Mouse (Mus musculus): ENCODE data around the gene Bbs9. TPM values are rescaled to one million over a fixed set of nuclear protein-coding genes. Genes with fewer than 3 reads are reported as not detected.

Bbs9 gene
- total RNA-seq, 1 experiment: 10.3 TPM

DNA sequence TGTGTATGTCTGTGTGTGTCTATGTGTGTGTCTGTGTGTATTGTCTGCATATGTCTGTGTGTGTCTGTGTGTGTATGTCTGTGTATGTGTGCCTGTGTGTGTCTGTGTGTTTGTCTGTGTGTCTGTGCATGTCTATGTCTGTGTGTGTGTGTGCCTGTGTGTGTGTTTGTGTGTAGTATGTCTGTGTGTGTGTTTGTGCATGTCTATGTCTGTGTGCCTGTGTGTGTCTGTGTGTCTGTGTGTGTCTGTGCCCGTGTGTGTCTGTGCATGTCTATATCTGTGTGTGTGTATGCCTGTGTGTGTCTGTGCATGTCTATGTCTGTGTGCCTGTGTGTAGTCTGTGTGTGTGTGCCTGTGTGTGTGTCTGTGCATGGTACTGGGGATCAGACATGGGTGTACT, 30.4 kb upstream of the Bbs9 start:
- Histone ChIP-seq H3K36me3 (ENCODE audit: control insufficient read depth, insufficient read depth, low read length, poor library complexity, severe bottlenecking) (peaks cover 4% of the 10 kb centered on the region; the same call in 1 of the 2 replicates), H3K4me1 (ENCODE audit: control insufficient read depth in 2 of 2, insufficient read depth in 2 of 2, low read length in 2 of 2, poor library complexity in 1 of 2) (peaks cover 0 to 2% of the 10 kb centered on the region in 2 experiments; a peak in 1 of 4 replicates)

DNA sequence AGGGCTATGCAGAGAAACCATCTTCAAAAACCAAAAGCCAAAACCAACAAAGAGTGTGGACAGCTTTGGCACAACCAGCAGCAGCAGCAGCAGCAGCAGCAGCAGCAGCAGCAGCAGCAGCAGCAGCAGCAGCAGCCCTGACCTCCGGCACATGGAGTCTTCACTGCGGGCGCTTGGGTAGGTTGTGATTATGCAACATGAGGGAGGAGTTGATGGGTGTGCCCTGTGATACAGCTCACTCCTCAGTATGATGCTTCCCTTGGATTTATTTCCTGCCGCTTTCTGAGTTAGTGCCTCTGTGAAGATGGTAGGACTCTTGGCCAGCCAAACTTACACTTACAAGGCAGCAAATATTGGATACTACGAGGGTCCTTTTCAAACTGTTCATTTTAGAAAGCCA, 28.3 kb upstream of the Bbs9 start:
- DNase-seq (ENCODE audit: low read depth, low spot score): no peak
- Histone ChIP-seq H3K36me3 (ENCODE audit: control insufficient read depth, insufficient read depth, low read length, poor library complexity, severe bottlenecking) (peaks cover 11% of the 10 kb centered on the region; the same call in 1 of the 2 replicates), H3K9me3 (ENCODE audit: control insufficient read depth, insufficient read depth, low read depth, low read length) (no peaks in the 10 kb centered on the region), H3K4me1 (ENCODE audit: control insufficient read depth in 2 of 2, insufficient read depth in 2 of 2, low read length in 2 of 2, poor library complexity in 1 of 2) (peaks cover 0 to 2% of the 10 kb centered on the region in 2 experiments; a peak in 1 of 4 replicates), H3K9ac (ENCODE audit: insufficient read depth, low read depth, low read length, poor library complexity, severe bottlenecking) (no peak overlapping the region), H3K27ac (ENCODE audit: insufficient read depth, low read depth, low read length, poor library complexity, severe bottlenecking) (no peak overlapping the region), H3K4me3 (ENCODE audit: insufficient read depth in 1 of 2, low read depth in 1 of 2, low read length in 2 of 2, poor library complexity in 1 of 2, severe bottlenecking in 1 of 2) (no peak overlapping the region)
- TF ChIP-seq MAFK (IDR thresholded peaks at IDR 0.05; ENCODE audit: insufficient read depth, low read depth, low read length) (no peak), HCFC1 (IDR thresholded peaks at IDR 0.05; ENCODE audit: borderline replicate concordance, insufficient read depth, low read length) (no peak), CHD2 (IDR thresholded peaks at IDR 0.05; ENCODE audit: low read depth, low read length) (no peak), ZC3H11A (IDR thresholded peaks at IDR 0.05; ENCODE audit: borderline replicate concordance, low read depth, low read length) (no peak), ZNF384 (IDR thresholded peaks at IDR 0.05; ENCODE audit: low read depth, low read length) (no peak)
- in situ Hi-C loops (cut with MboI; ENCODE audit: low sequenced_read_pairs in 2 of 2, unreplicated experiment in 2 of 2): no loop called here

More for the DNA sequence above, 30.4 kb upstream of the Bbs9 start:
- Histone ChIP-seq H3K9ac (ENCODE audit: insufficient read depth, low read depth, low read length, poor library complexity, severe bottlenecking) (no peak overlapping the region), H3K9me3 (ENCODE audit: control insufficient read depth, insufficient read depth, low read depth, low read length) (no peaks in the 10 kb centered on the region), H3K27ac (ENCODE audit: insufficient read depth, low read depth, low read length, poor library complexity, severe bottlenecking) (no peak overlapping the region), H3K4me3 (ENCODE audit: insufficient read depth in 1 of 2, low read depth in 1 of 2, low read length in 2 of 2, poor library complexity in 1 of 2, severe bottlenecking in 1 of 2) (no peak overlapping the region)
- in situ Hi-C loops (cut with MboI; ENCODE audit: low sequenced_read_pairs in 2 of 2, unreplicated experiment in 2 of 2): no loop called here
- DNase-seq (ENCODE audit: low read depth, low spot score): no peak
- TF ChIP-seq HCFC1 (IDR thresholded peaks at IDR 0.05; ENCODE audit: borderline replicate concordance, insufficient read depth, low read length) (no peak), MAFK (IDR thresholded peaks at IDR 0.05; ENCODE audit: insufficient read depth, low read depth, low read length) (no peak), ZNF384 (IDR thresholded peaks at IDR 0.05; ENCODE audit: low read depth, low read length) (no peak), CHD2 (IDR thresholded peaks at IDR 0.05; ENCODE audit: low read depth, low read length) (no peak), ZC3H11A (IDR thresholded peaks at IDR 0.05; ENCODE audit: borderline replicate concordance, low read depth, low read length) (no peak)

DNA sequence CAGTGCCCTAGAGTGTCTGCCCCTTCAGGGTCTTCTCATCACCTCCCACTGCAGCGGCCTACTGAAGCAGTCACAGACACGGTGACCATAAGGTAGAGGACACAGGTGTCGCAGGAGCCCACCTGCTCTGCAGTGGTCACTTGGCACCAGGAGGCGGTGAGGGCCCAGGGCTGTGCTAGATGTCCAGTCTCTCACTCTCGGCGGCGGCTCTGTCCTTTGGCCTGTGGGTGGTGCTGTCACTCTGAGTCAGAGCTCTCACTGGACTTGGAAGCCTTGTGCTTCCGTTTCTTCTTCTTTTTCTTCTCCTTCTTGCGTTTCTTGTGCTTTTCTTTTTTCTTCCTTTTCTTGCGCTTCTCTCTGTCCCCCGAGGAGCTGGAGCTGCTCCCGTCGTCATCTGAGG, 27.1 kb upstream of the Bbs9 start:
- Histone ChIP-seq H3K36me3 (ENCODE audit: control insufficient read depth, insufficient read depth, low read length, poor library complexity, severe bottlenecking) (peaks cover 14% of the 10 kb centered on the region; the same call in 1 of the 2 replicates), H3K9ac (ENCODE audit: insufficient read depth, low read depth, low read length, poor library complexity, severe bottlenecking) (no peak overlapping the region), H3K4me3 (ENCODE audit: insufficient read depth in 1 of 2, low read depth in 1 of 2, low read length in 2 of 2, poor library complexity in 1 of 2, severe bottlenecking in 1 of 2) (no peak overlapping the region), H3K27ac (ENCODE audit: insufficient read depth, low read depth, low read length, poor library complexity, severe bottlenecking) (no peak overlapping the region; the same call in 1 of the 2 replicates), H3K4me1 (ENCODE audit: control insufficient read depth in 2 of 2, insufficient read depth in 2 of 2, low read length in 2 of 2, poor library complexity in 1 of 2) (peaks cover 0 to 2% of the 10 kb centered on the region in 2 experiments; a peak in 1 of 4 replicates), H3K9me3 (ENCODE audit: control insufficient read depth, insufficient read depth, low read depth, low read length) (no peaks in the 10 kb centered on the region)
- no peak for DNase-seq (ENCODE audit: low read depth, low spot score)
- in situ Hi-C loops (cut with MboI; ENCODE audit: low sequenced_read_pairs in 2 of 2, unreplicated experiment in 2 of 2): no loop called here
- TF ChIP-seq ZC3H11A (IDR thresholded peaks at IDR 0.05; ENCODE audit: borderline replicate concordance, low read depth, low read length): no peak
- no peak for TF ChIP-seq ZNF384 (IDR thresholded peaks at IDR 0.05; ENCODE audit: low read depth, low read length)
- no peak for TF ChIP-seq HCFC1 (IDR thresholded peaks at IDR 0.05; ENCODE audit: borderline replicate concordance, insufficient read depth, low read length)
- TF ChIP-seq CHD2 (IDR thresholded peaks at IDR 0.05; ENCODE audit: low read depth, low read length): no peak
- TF ChIP-seq MAFK (IDR thresholded peaks at IDR 0.05; ENCODE audit: insufficient read depth, low read depth, low read length): no peak

DNA sequence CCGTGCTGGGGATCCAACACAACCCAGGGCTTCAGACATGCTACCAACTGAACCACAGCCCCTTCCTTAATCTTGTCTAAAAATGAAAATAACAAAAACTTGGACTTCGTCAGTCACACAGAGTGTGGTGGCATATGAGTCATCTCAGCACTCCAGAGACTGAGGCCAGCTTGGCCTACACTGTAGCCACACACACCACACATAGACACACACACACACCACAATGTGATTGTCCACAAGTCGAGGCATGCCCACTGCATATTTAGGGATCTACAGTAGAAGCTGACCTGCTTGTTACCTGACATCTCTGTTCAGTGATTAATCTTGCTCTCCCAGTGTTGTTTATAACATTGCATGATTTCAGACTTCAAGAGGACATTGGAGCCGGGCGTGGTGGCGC, 26.3 kb upstream of the Bbs9 start:
- peaks cover 14% of the 10 kb centered on the region; the same call in 1 of the 2 replicates for H3K36me3 ChIP-seq (ENCODE audit: control insufficient read depth, insufficient read depth, low read length, poor library complexity, severe bottlenecking)
- H3K9me3 ChIP-seq (ENCODE audit: control insufficient read depth, insufficient read depth, low read depth, low read length): no peaks in the 10 kb centered on the region
- in situ Hi-C loops (cut with MboI; ENCODE audit: low sequenced_read_pairs in 2 of 2, unreplicated experiment in 2 of 2): no loop called here
- peaks cover 0 to 2% of the 10 kb centered on the region in 2 experiments; a peak in 1 of 4 replicates for H3K4me1 ChIP-seq (ENCODE audit: control insufficient read depth in 2 of 2, insufficient read depth in 2 of 2, low read length in 2 of 2, poor library complexity in 1 of 2)
- no peak for DNase-seq (ENCODE audit: low read depth, low spot score)
- no peak overlapping the region for H3K9ac ChIP-seq (ENCODE audit: insufficient read depth, low read depth, low read length, poor library complexity, severe bottlenecking)
- TF ChIP-seq HCFC1 (IDR thresholded peaks at IDR 0.05; ENCODE audit: borderline replicate concordance, insufficient read depth, low read length) (no peak), CHD2 (IDR thresholded peaks at IDR 0.05; ENCODE audit: low read depth, low read length) (no peak), MAFK (IDR thresholded peaks at IDR 0.05; ENCODE audit: insufficient read depth, low read depth, low read length) (no peak), ZNF384 (IDR thresholded peaks at IDR 0.05; ENCODE audit: low read depth, low read length) (no peak)
- H3K27ac ChIP-seq (ENCODE audit: insufficient read depth, low read depth, low read length, poor library complexity, severe bottlenecking): no peak overlapping the region
- no peak overlapping the region for H3K4me3 ChIP-seq (ENCODE audit: insufficient read depth in 1 of 2, low read depth in 1 of 2, low read length in 2 of 2, poor library complexity in 1 of 2, severe bottlenecking in 1 of 2)

Data from ES-E14 (cell line).